Mouse (Mus musculus): ENCODE results near the gene Abhd6. TPM values are rescaled to one million over a fixed set of nuclear protein-coding genes. Genes with fewer than 3 reads are reported as not detected.

Abhd6 gene
- polyA plus RNA-seq, 1 experiment from 2014 or later, result 12.5 TPM

DNA sequence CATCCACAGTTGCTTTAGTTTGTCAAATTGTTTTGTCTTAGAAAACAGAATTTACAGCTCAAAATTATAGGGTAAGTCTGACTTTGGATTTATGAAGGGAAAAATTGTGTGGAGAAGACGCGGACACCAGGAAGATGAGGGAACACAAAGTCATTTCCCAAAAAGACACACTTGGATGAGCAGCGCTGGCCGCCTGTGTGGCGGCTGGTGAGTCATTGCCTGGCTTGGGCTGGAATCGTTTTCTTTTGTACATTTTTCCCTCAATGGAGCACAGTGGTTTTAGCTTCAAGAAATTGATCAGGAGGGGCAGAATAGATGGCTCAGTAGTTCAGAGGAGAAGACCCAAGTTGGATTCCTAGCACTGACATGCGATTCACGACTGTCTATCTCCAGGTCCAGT, 99.2 kb downstream of the Abhd6 start:
- 89% methylated on average over 8 of the region's 8 CpGs for WGBS
- Histone ChIP-seq H3K27me3 (ENCODE audit: control insufficient read depth, insufficient read depth, low read depth, low read length) (no peaks in the 10 kb centered on the region), H3K9ac (ENCODE audit: low read length) (no peak overlapping the region), H3K4me3 (ENCODE audit: low read length) (no peak overlapping the region), H3K9me3 (ENCODE audit: control insufficient read depth, low read length) (no peaks in the 10 kb centered on the region), H3K4me1 (replicated peaks; ENCODE audit: control insufficient read depth, insufficient read depth, low read length) (peaks cover 8% of the 10 kb centered on the region; the same call in 1 of the 2 replicates), H3K36me3 (ENCODE audit: control insufficient read depth, insufficient read depth, low read length) (no peaks in the 10 kb centered on the region), H3K27ac (ENCODE audit: low read length) (no peak overlapping the region), H3K4me2 (ENCODE audit: low read depth, low read length) (no peak overlapping the region)
- no peak for ATAC-seq (ENCODE audit: low read depth)

GRCm38 (mm10) chr14:8102676-8103075, 100.0 kb downstream of the Abhd6 start:
- Histone ChIP-seq H3K4me1 (replicated peaks; ENCODE audit: control insufficient read depth, insufficient read depth, low read length) (peaks cover 8% of the 10 kb centered on the region; the same call in 1 of the 2 replicates), H3K4me3 (ENCODE audit: low read length) (no peak overlapping the region), H3K9ac (ENCODE audit: low read length) (no peak overlapping the region), H3K36me3 (ENCODE audit: control insufficient read depth, insufficient read depth, low read length) (no peaks in the 10 kb centered on the region), H3K27ac (ENCODE audit: low read length) (no peak overlapping the region), H3K27me3 (ENCODE audit: control insufficient read depth, insufficient read depth, low read depth, low read length) (no peaks in the 10 kb centered on the region), H3K9me3 (ENCODE audit: control insufficient read depth, low read length) (no peaks in the 10 kb centered on the region), H3K4me2 (ENCODE audit: low read depth, low read length) (no peak overlapping the region)
- 65% methylated on average over 12 of the region's 12 CpGs for WGBS
- no peak for ATAC-seq (ENCODE audit: low read depth)

Other genes with a start within 250 kb of the Abhd6 start
- gene Gm26661, start 211.3 kb upstream of the Abhd6 start, polyA plus RNA-seq (2015; fragmentation: Nextera tagmentation; extraction: Ambion mirVana), result not detected in 2 replicates
- 15.2 and 16.0 TPM in 2 replicates for gene Flnb, start 184.9 kb upstream of the Abhd6 start, polyA plus RNA-seq (2015; fragmentation: Nextera tagmentation; extraction: Ambion mirVana)
- gene Gm45521, start 45.6 kb upstream of the Abhd6 start, polyA plus RNA-seq (2015; fragmentation: Nextera tagmentation; extraction: Ambion mirVana), result not detected in 2 replicates
- gene Dnase1l3, start 8.3 kb upstream of the Abhd6 start, polyA plus RNA-seq (2015; fragmentation: Nextera tagmentation; extraction: Ambion mirVana), result 0.18 and 0.28 TPM in 2 replicates
- gene Rpp14, start 77.5 kb downstream of the Abhd6 start, polyA plus RNA-seq (2015; fragmentation: Nextera tagmentation; extraction: Ambion mirVana), result 44.5 and 47.6 TPM in 2 replicates
- gene Pxk, start 95.3 kb downstream of the Abhd6 start, polyA plus RNA-seq (2015; fragmentation: Nextera tagmentation; extraction: Ambion mirVana), result 41.5 and 42.7 TPM in 2 replicates
- 178 and 188 TPM in 2 replicates for gene Pdhb, start 170.1 kb downstream of the Abhd6 start, polyA plus RNA-seq (2015; fragmentation: Nextera tagmentation; extraction: Ambion mirVana)
- 3.0 and 3.2 TPM in 2 replicates for gene Kctd6, start 211.2 kb downstream of the Abhd6 start, polyA plus RNA-seq (2015; fragmentation: Nextera tagmentation; extraction: Ambion mirVana)

Data from lung, embryonic 16.5 days (tissue).